Mouse (Mus musculus): ENCODE results near the gene Reep3.

The Reep3 gene

DNA sequence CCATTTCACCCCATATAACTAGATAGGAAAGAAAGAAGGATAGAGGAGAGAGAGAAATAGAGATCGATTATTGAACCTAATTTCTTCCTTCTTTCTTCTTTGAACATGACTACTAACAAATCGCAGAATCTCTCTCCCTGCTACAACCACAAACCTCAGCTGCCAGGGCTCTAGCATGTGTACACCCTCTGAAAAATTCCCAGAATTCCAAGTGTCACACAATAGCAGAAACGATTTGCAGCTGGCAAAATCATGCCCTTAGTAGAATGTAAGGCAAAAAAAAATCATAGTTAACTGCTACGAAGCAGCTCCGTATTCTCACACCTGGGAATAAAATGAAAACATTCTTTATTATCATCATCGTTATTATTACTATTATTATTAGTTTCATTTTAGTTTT lies 122.9 kb downstream of the Reep3 start:
- no peak for DNase-seq (ENCODE audit: low spot score in 2 of 2)

DNA sequence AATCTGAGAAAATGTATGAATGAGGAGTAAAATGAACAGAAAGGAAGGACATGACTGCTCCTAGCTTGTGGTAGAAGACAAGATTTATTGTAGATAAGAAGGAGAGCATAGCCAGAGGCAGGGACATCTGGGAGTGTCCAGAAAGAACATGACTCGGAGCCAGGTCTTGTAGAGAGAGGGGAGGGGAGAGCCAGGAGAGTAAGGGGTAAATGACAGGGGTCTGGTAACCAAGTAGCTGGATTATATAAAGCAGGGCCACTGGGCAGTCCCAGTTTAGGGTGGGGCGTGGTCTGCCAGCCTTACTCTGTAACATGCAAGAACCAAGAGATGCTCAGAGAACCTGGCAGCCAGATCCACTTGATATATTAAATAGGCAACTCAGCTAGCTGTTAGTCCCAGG lies 123.5 kb downstream of the Reep3 start:
- DNase-seq (ENCODE audit: low spot score in 2 of 2) = no peak

DNA sequence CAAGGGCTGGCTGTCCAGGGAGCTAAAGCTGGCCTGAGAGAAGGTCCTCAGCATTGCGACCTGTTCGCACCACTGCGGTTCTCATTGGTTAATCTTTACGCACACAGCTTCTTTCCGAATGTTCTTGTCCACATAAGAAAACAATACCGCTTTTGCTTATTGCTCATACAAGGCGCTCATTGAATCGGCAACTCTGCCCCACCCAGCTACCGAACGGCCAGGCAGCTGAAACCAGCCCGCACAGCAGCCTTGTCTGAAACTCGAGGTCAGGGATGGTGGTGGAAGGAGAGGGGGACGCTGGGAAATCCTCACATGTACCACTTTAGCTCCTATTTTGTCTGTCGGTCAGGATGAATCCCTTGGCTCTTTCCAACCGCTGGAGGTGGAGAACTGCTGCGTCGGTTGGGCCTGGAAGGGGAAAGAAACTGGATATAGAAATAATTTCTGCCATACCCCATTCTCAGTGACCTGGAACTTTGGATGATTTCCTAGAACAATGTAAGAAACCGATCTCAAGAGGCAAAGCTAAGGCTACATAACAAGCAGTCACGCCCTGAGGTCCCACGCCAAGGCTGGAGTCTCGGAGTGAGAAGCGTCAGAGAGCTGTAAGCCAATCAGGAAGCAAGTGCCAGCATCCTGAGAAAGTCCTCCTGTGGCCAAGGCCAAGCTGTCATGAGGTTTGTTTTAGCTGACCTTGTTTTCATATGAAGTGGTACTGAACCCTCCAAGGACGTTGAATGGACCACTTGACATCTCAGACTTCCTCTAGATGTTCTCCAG lies 126.2 kb downstream of the Reep3 start:
- DNase-seq (ENCODE audit: low spot score in 2 of 2) = no peak

DNA sequence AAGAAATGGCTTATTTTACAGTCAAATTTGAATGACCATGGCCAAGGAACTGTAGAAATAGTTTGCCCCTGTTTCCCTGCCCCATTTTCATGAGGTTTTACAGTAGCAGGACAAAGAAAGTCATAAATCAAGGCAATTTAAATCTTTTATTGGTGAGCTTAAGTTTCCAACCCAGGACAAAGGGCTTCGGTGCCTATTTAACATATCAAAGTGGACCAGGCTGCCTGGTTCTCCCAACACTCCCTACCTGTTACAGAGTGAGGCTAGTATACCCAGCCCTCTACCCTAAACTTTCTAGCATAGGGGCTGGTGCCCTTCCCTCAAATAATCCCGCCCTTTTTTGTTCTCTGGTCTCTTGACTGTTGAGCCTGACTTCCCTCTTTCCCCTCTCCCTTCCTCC lies 127.2 kb downstream of the Reep3 start:
- DNase-seq (ENCODE audit: low spot score in 2 of 2) = no peak

DNA sequence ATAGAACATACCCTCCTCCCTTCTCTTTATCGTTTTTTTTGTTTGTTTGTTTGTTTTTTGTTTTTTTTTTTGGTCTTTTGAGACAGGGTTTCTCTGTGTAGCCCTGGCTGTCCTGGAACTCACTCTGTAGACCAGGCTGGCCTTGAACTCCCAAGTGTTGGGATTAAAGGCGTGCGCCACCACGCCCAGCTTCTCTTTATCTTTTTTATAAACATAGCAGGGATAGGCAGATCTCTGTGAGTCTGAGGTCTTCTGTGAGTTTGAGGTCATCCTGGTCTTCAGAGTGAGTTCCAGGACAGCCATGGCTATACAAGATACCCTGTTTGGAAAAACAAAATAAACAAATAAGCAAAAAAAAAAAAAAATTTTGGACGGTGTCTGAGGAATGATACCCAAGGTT lies 127.7 kb downstream of the Reep3 start:
- no peak for DNase-seq (ENCODE audit: low spot score in 2 of 2)

DNA sequence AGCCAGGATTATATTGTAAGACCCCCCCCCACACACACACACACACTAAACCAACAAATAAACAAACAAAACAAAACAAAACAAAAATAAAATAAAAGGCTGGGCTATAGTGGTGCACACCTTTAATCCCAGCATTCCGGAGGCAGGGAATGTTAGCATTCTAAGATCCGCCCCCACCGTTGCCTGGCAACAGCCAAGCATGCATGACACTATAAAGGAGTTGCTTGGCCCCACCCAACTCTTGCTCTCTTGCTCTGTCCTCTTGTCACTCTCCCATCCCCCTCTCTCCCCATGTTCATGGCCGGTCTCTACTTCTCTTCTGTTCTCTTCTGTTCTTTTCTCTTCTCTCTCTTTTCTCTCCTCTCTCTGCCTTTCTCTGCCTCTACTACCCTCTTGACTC lies 128.2 kb downstream of the Reep3 start:
- no peak for DNase-seq (ENCODE audit: low spot score in 2 of 2)

DNA sequence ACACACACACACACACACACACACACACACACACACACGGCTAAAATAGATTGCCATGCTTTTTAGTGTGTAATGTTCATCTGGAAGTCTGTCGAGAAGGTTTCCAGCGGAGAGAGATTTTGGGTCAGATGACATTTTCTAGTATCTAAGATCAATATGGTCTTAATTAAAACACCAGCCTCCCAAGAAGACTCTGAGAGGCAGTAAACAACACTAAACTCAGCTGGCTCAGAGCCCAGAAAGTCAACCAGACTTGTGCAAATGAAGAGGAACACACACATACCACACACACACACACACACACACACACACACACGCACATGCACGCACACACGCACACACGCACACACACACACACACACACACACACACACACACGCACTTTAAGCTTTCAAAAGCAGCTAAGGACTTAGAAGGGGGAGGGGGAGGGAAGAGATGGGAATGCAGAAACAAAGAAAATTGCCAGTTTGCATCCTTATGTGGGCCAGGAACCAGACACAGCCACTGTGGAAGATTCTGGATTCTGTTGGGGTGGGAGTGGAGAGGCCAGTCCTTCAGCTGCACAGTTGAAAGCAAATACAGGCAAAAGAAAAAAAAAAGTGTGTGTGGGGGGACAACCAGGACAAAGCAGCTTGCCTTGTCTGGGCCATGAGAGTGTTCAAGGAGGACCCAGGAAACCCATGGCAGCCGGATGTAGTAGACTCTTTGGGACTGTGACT lies 130.2 kb downstream of the Reep3 start:
- no peak for DNase-seq (ENCODE audit: low spot score in 2 of 2)

DNA sequence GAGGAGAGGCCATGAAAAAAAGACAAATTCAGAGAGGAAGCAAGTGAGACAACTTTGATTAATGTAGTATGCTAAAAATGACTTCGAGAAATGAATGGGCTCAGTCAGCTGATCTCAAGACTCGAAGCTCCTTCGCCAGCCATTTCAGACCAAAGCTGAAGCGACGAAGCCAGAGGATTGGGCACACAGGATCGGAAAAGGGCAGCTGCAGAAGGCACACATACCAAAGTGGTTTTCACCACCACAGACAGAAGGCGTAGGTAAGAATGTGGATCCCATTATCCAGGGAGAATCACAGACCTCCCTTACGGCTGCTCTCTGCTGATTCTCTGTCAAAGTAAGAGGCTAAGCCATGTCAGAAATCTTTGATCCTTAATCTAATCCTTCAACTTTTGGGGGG lies 136.6 kb downstream of the Reep3 start:
- DNase-seq (ENCODE audit: low spot score in 2 of 2) = no peak
